Mouse (Mus musculus) hindbrain, embryonic 15.5 days (tissue): ENCODE results near the gene Ston1. TPM values are rescaled to one million over a fixed set of nuclear protein-coding genes. Genes with fewer than 3 reads are reported as not detected.

Source experiments
- ATAC-seq: fragments of 200-750 bp; cut with Nextera tagmentation; 2 replicates; pipeline ENCODE4 v1.8.0; 2017; ENCODE audit warnings: low read depth, moderate number of reproducible peaks, moderate TSS enrichment; ENCODE audit not compliant: low FRiP score
- H3K27ac ChIP-seq: fragments of 300-500 bp; sonication (generic); replicated peaks from 2 replicates; pipeline ENCODE4 v1.5.1; 2015; ENCODE audit warnings: mild to moderate bottlenecking, inconsistent platforms
- H3K27me3 ChIP-seq: fragments of 300-500 bp; sonication (generic); 2 replicates; pipeline ENCODE4 v1.6.1; 2015; ENCODE audit warnings: control low read depth, inconsistent platforms
- H3K36me3 ChIP-seq: fragments of 300-500 bp; sonication (generic); 2 replicates; pipeline ENCODE4 v1.6.1; 2015; ENCODE audit warnings: control low read depth, inconsistent platforms
- H3K4me1 ChIP-seq: fragments of 300-500 bp; sonication (generic); replicated peaks from 2 replicates; pipeline ENCODE4 v1.6.1; 2015; ENCODE audit warnings: control low read depth, inconsistent platforms
- H3K4me2 ChIP-seq: fragments of 300-500 bp; sonication (generic); 2 replicates; pipeline ENCODE4 v1.6.1; 2015; ENCODE audit warnings: moderate library complexity, mild to moderate bottlenecking, inconsistent platforms
- H3K4me3 ChIP-seq: fragments of 300-500 bp; sonication (generic); 2 replicates; pipeline ENCODE4 v1.5.1; 2015; ENCODE audit warnings: mild to moderate bottlenecking, inconsistent platforms
- H3K9ac ChIP-seq: fragments of 300-500 bp; sonication (generic); 2 replicates; pipeline ENCODE4 v1.6.1; 2015; ENCODE audit warnings: inconsistent platforms
- H3K9me3 ChIP-seq: fragments of 300-500 bp; sonication (generic); 2 replicates; pipeline ENCODE4 v1.6.1; 2016; ENCODE audit warnings: control low read depth, inconsistent platforms
- WGBS: fragments of 180-500 bp; shearing (Covaris S2); methylation state at CpG from one replicate; pipeline ENCODE4 v1.1.7; 2015; 5-methylcytosine and 5-hydroxymethylcytosine counted together
- polyA plus RNA-seq: library from polyadenylated mRNA; unstranded; fragments of >200 nt; fragmentation: Nextera tagmentation; extraction: Ambion mirVana; gene quantifications from 2 replicates; pipeline ENCODE4 v1.2.1, GENCODE M21; 2015

The Ston1 gene
- polyA plus RNA-seq, 1 experiment from 2014 or later, result 1.7 TPM

- 17% methylated on average over 21 of the region's 21 CpGs for WGBS
- Histone ChIP-seq H3K4me3 (0 out of 2 replicates have a peak overlapping the region, but pooled peaks have one; percentile 7), H3K27ac (no peak overlapping the region), H3K4me1 (peaks cover 12% of the 10 kb centered on the region), H3K9ac (no peak overlapping the region), H3K27me3 (no peaks in the 10 kb centered on the region), H3K4me2 (peak overlapping the region; percentile 47), H3K9me3 (no peaks in the 10 kb centered on the region), H3K36me3 (no peaks in the 10 kb centered on the region)
- ATAC-seq, result peak; percentile 88
These were observed 55.4 kb downstream of the Ston1 start for GRCm38 (mm10) chr17:88652702-88653374.

GRCm38 (mm10) chr17:88653375-88653769, 55.9 kb downstream of the Ston1 start:
- WGBS, result 86% methylated on average over 4 of the region's 4 CpGs
- ATAC-seq, result 0 out of 2 replicates have a peak, but pooled peaks have one; percentile 37
- Histone ChIP-seq H3K36me3 (no peaks in the 10 kb centered on the region), H3K27me3 (no peaks in the 10 kb centered on the region), H3K9ac (no peak overlapping the region), H3K4me2 (peak overlapping the region; percentile 47), H3K27ac (no peak overlapping the region), H3K4me1 (peaks cover 12% of the 10 kb centered on the region), H3K4me3 (no peak overlapping the region), H3K9me3 (no peaks in the 10 kb centered on the region)

DNA sequence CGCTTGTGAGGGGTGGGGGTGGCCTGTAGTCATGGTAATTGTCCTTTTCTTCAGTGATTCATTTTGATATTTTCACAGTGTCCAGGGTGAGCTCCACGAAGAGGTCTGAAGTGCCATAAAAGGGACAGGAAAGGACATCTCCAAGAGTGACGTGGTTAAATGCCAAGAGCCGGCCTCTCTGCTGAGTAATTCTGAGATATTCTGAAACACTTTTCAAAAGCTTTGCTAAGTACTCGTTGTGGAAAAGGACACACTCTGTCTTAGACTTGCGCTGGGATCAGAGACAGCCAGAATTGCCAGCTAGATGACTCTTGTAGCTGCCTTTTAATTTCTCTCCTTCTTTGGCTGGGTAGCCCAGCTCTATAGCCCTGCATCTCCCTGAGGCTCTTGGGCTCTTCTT, 61.0 kb downstream of the Ston1 start:
- no peak overlapping the region for H3K4me3 ChIP-seq
- WGBS, result 81% methylated on average over 6 of the region's 6 CpGs
- H3K9ac ChIP-seq, result no peak overlapping the region
- ATAC-seq, result no peak
- no peaks in the 10 kb centered on the region for H3K4me1 ChIP-seq
- no peaks in the 10 kb centered on the region for H3K9me3 ChIP-seq
- H3K27me3 ChIP-seq, result no peaks in the 10 kb centered on the region
- no peaks in the 10 kb centered on the region for H3K36me3 ChIP-seq
- no peak overlapping the region for H3K4me2 ChIP-seq
- H3K27ac ChIP-seq, result no peak overlapping the region

DNA sequence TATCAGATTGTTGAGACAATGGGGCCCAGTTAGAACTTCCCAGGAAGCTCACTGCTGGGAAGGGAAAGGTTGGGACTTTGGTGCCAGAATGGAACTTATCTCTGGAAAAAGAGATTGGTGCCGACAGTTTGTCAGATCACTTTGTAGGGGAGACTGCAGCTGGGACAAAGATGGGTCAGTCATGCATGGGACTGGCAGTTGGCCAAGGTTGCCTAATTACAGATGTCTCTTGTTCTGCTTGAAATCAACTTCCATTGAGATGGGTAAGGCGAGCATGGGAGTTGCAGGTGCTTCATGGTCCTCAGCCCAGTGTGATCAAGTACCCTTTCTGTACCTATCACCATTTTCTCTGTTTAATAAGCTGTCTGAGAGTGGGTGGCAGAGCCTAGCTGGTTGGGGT, 68.6 kb downstream of the Ston1 start:
- 0 out of 2 replicates have a peak, but pooled peaks cover 7% of the 10 kb centered on the region for H3K4me1 ChIP-seq
- no peaks in the 10 kb centered on the region for H3K27me3 ChIP-seq
- WGBS, result 57% methylated on average over 2 of the region's 2 CpGs
- no peak overlapping the region for H3K4me3 ChIP-seq
- H3K4me2 ChIP-seq, result no peak overlapping the region
- ATAC-seq, result no peak
- H3K9ac ChIP-seq, result no peak overlapping the region
- H3K36me3 ChIP-seq, result no peaks in the 10 kb centered on the region
- no peaks in the 10 kb centered on the region for H3K9me3 ChIP-seq
- H3K27ac ChIP-seq, result no peak overlapping the region

GRCm38 (mm10) chr17:88668452-88668851, 71.0 kb downstream of the Ston1 start, which contains the start of gene Gtf2a1l:
Gene Gtf2a1l (plus strand): TSS chr17:88668660.
- Histone ChIP-seq H3K4me3 (peak within 1 kb of the TSS; percentile 6; the same call in 1 of the 2 replicates), H3K4me2 (peak within 1 kb of the TSS; percentile 49), H3K27ac (no peak within 1 kb of the TSS), H3K27me3 (no peaks in the 10 kb centered on the region), H3K4me1 (0 out of 2 replicates have a peak, but pooled peaks cover 7% of the 10 kb centered on the region), H3K9me3 (no peaks in the 10 kb centered on the region), H3K9ac (no peak within 1 kb of the TSS), H3K36me3 (no peaks in the 10 kb centered on the region)
- ATAC-seq, result peak; percentile 71
- 31% methylated on average over 21 of the region's 21 CpGs for WGBS

- H3K36me3 ChIP-seq, result no peaks in the 10 kb centered on the region
- no peaks in the 10 kb centered on the region for H3K27me3 ChIP-seq
- H3K27ac ChIP-seq, result no peak overlapping the region
- H3K9ac ChIP-seq, result no peak overlapping the region
- WGBS, result 40% methylated on average over 2 of the region's 2 CpGs
- 0 out of 2 replicates have a peak, but pooled peaks cover 7% of the 10 kb centered on the region for H3K4me1 ChIP-seq
- ATAC-seq, result no peak
- no peak overlapping the region for H3K4me2 ChIP-seq
- H3K9me3 ChIP-seq, result no peaks in the 10 kb centered on the region
- H3K4me3 ChIP-seq, result no peak overlapping the region
These were observed 72.4 kb downstream of the Ston1 start for GRCm38 (mm10) chr17:88669921-88670320.

GRCm38 (mm10) chr17:88670800-88671199, 73.3 kb downstream of the Ston1 start:
- ATAC-seq, result no peak
- Histone ChIP-seq H3K27me3 (no peaks in the 10 kb centered on the region), H3K9me3 (no peaks in the 10 kb centered on the region), H3K4me3 (no peak overlapping the region), H3K27ac (no peak overlapping the region), H3K36me3 (no peaks in the 10 kb centered on the region), H3K9ac (no peak overlapping the region), H3K4me1 (0 out of 2 replicates have a peak, but pooled peaks cover 7% of the 10 kb centered on the region), H3K4me2 (no peak overlapping the region)
- 72% methylated on average over 4 of the region's 4 CpGs for WGBS

GRCm38 (mm10) chr17:88675310-88676309, 78.1 kb downstream of the Ston1 start:
- 92% methylated on average over 23 of the region's 23 CpGs for WGBS
- no peak overlapping the region for H3K4me2 ChIP-seq
- no peak overlapping the region for H3K9ac ChIP-seq
- H3K27ac ChIP-seq, result no peak overlapping the region
- no peaks in the 10 kb centered on the region for H3K4me1 ChIP-seq
- no peaks in the 10 kb centered on the region for H3K27me3 ChIP-seq
- ATAC-seq, result no peak
- H3K4me3 ChIP-seq, result no peak overlapping the region
- no peaks in the 10 kb centered on the region for H3K9me3 ChIP-seq
- H3K36me3 ChIP-seq, result no peaks in the 10 kb centered on the region

DNA sequence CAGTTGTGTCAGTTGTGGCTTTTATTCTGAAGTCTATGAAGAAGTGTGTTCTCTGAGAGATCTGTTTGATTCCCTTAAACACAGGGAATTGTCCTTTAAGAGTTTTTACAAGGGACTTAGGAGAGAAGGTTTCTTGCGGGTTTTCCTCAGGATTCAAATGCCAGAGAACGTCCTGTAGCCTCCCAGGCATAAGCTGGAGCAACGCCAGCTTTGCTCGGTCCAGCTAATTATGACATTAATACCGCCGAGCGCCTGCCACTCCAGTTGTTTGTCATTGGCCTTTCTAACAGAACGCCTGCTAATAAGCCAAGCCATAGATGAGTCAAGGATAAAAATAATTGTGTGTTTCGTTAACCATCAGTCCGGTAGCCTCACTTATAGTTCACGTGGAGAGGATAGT, 90.7 kb downstream of the Ston1 start:
- no peak overlapping the region for H3K9ac ChIP-seq
- peaks cover 7% of the 10 kb centered on the region; the same call in 1 of the 2 replicates for H3K4me1 ChIP-seq
- ATAC-seq, result no peak
- H3K36me3 ChIP-seq, result no peaks in the 10 kb centered on the region
- H3K27ac ChIP-seq, result no peak overlapping the region
- 47% methylated on average over 11 of the region's 11 CpGs for WGBS
- H3K27me3 ChIP-seq, result no peaks in the 10 kb centered on the region
- no peak overlapping the region for H3K4me3 ChIP-seq
- no peaks in the 10 kb centered on the region for H3K9me3 ChIP-seq
- H3K4me2 ChIP-seq, result no peak overlapping the region

DNA sequence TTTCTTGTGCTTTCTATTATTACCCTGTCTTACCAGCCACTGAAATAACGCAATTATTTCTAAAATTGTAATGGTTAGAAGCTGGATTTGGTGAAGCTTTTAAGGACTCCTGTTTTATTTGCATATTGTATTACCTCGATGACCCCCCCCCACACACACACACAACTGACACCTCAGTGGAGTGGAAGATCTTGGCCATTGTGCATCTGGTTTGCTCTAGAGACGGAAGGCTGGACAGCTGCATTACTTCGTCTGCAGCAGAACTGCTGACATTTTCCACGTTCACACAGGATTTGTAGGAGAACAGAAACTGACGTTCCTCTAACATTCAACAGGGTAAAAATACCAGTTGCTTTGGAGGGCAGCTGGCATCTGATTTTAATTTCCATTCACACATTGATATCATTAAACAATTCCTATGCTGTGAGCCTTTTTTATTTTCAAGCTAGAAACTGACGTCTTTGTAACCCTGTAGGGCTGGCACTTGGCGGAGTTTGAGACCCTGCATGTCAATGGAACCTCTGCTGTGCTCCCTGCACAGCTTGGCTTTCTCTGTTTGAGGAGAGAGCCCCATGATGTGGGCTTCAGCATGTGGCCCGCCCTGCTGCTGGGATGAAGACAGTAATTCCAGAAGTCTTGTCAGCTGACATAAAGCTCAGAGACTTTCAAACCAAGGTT, 99.3 kb downstream of the Ston1 start:
- no peaks in the 10 kb centered on the region for H3K27me3 ChIP-seq
- no peak; the same call in 1 of the 2 replicates for ATAC-seq
- 43% methylated on average over 9 of the region's 9 CpGs for WGBS
- no peak overlapping the region for H3K27ac ChIP-seq
- H3K9me3 ChIP-seq, result no peaks in the 10 kb centered on the region
- H3K4me2 ChIP-seq, result no peak overlapping the region
- H3K4me1 ChIP-seq, result peaks cover 7% of the 10 kb centered on the region; the same call in 1 of the 2 replicates
- H3K36me3 ChIP-seq, result no peaks in the 10 kb centered on the region
- no peak overlapping the region for H3K4me3 ChIP-seq
- no peak overlapping the region for H3K9ac ChIP-seq

DNA sequence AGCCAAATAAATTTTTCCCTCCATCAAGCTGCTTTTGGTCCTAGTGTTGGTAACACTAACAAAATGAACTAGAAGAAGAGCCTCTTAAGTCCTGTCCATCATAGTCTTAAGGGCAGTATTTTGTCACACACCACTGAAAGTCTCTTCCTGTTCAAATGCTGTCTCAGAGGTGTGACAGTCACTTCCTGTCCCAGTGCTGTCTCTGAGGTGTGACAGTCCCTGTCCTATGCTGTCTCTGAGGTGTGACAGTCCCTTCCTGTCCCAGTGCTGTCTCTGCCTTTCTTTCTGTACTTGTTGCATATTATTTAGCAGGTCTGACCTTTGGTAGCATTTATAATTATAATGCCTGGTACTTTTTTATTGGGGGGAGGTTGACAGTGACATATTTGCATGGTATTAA, 103.4 kb downstream of the Ston1 start:
- H3K27me3 ChIP-seq, result no peaks in the 10 kb centered on the region
- no peak for ATAC-seq
- H3K4me1 ChIP-seq, result peaks cover 7% of the 10 kb centered on the region; the same call in 1 of the 2 replicates
- no peak overlapping the region for H3K4me2 ChIP-seq
- no peak overlapping the region for H3K9ac ChIP-seq
- no peak overlapping the region for H3K4me3 ChIP-seq
- H3K27ac ChIP-seq, result no peak overlapping the region
- H3K9me3 ChIP-seq, result no peaks in the 10 kb centered on the region
- no peaks in the 10 kb centered on the region for H3K36me3 ChIP-seq
